Mouse (Mus musculus) adrenal gland, adult 8-10 months (tissue): Measurements from ENCODE around the gene Hnrnpf. TPM values are rescaled to one million over a fixed set of nuclear protein-coding genes. Genes with fewer than 3 reads are reported as not detected.
"Not testable (repeated sequence)": the region's sequence is repeated elsewhere in the genome, so short reads cannot be mapped to it uniquely, and the experiment has no call there.

ENCODE experiments used
- DNase-seq: peaks from one replicate; pipeline ENCODE4 v3.0.0; 2022
- total RNA-seq, 4 experiments: library from RNA; stranded (reverse); gene quantifications; 2 replicates each; pipeline ENCODE4 v1.2.4; 2022

Hnrnpf gene
- total RNA-seq = 100 to 1,000 TPM; 293 to 348 (median 309) TPM

DNA sequence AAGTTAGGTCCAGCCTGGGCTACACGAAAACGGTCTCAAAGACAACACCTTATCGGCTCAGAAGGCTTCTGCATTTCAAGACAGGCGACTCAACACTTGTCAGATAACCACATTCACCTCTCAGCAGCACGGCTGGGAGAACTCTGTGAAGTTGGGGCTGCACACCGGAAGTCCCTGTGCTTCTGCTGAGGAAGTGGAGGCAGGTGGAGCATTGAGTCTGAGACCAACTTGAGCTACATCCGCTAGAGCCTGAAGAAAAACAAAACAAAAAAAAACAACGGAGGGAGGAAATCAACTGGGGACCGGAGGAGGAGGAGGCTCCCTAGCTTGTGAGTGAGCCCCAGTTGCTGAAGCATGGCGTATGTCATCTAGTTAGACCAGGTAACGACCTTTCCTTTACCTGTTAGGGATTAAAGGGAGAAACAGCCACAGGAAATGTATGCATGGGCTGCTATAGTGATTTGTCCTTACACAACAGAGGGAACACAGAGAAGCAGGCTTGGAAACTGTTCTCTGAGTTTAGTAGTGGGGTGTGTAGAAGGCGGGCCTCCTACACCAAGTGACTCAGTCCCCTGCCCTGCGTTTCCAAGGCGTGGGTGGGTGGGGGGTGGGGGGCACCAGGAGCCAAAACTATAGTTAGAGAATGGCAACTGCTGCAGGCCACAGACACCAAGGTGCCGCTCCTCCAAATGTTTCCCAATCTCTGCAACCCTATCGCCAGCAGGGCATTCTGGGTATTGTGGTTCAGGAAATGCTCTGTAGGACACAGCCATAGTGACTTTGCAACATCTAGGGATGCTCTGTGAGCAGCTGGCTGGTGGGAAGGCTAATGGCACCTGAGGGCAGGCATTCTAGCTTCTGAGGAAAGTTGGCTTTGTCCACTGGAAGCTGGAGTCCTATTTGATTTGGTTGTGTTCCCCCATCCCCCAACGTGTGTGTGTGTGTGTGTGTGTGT, at the start of gene Hnrnpf:
Gene Hnrnpf (plus strand): TSS at position 199 of the 955 bp plus-strand sequence.
- no peak for DNase-seq

DNA sequence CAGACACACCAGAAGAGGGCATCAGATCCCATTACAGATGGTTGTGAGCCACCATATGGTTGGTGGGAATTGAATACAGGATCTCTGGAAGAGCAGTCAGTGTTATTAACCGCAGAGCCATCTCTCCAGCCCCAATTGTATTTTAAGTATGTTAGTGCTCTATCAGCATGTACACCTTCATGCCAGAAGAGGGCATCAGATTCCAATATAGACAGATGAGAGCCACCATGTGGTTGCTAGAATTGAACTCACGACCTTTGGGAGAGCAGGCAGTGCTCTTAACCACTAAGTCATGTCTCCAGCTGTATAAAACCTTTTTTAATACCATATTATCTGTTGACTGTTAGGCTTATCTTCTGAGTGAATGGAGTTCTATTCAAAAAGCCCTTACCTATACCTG, 48.4 kb upstream of the Hnrnpf start:
- DNase-seq = no peak

DNA sequence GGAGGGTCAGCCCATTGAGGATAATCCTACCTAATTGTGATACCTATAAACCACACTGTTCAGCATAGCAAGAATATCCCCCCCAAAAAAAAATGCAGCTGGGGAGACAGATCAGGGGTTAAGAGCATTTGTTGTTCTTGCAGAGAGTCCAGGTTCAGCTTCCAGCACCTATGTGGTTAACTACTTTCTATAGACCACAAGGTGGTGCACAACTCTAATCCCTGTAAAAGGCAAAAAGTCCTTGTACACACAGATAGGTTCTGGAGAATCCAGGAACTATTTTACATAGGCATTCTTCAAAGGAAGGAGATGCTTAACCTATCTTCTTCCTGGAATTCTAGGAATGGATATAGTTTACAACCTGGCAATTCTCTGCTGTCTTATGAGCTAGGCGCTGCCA, 42.1 kb upstream of the Hnrnpf start:
- DNase-seq = no peak

DNA sequence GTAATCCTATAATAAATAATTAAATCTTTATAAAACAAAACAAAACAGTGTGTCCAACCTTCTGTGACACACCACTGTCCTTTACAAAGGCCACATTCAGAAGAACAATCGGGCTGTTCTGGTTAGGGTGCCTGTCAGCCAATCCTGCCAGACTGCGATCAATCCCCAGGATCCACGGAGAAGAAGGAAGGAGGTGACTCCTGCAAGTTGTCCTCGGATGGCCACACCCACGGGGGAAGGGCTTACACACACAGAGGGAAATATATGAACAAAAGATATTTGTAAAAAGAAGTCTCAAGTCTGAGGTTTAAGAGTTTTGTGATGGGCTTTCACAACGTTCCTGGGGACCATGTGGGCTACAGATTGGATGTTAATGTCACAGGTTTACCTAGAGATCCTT, 38.3 kb upstream of the Hnrnpf start, which contains the start of gene Zfp239:
Gene Zfp239 (plus strand): TSS at position 253 of the 400 bp plus-strand sequence.
- DNase-seq = no peak

DNA sequence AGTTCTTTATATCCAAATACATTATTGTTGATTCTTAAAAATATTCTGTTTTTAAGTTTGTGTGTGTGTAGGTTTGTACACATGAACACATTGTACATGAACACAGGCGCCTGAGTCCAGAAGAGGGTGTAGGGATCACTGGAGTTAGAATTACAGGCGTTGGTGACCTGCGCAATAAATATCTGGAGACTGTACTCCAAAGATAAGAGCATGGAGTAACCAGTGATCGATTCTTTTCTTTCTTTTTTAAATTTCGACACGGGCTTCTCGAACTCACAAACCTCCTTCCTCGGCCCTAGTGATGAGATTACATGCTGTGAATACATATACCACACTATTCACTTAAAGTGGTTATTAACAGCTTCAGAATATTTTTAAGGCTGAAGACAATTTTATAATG, 37.7 kb upstream of the Hnrnpf start:
- no peak for DNase-seq

DNA sequence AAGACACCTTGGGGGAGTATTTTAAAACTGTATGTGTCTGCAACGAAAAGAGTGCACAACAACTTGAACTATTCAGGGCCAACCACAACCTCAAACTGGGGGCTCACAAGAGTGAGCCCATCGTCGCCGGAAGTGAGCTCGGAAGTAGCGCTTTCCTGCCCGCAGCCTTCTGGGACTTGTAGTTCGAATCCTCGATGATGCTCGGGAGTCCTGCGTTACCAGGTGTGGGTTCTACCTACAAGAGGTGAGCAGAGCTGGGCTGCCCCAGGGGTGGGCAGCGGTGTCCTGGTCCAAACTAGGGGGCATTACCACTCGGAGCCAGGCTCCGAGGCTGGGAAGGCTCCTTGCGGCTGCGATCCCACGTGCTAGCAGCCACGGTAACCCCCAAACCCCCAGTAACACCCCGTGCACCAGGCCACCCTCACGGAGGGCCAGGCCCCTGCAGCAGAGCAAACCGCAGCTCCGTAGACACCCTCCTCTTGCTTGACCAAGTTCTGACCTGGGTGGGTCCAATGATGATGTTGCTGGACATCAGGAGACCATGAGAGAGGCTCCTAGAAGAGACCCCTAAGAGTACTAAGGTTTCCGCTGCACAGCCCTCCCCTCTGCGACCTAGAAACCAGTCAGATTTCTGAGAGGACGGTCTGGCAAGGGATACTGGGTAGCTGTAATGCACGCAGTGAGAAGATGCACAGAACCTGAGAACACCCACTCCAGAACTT, 37.1 kb upstream of the Hnrnpf start:
- no peak for DNase-seq

DNA sequence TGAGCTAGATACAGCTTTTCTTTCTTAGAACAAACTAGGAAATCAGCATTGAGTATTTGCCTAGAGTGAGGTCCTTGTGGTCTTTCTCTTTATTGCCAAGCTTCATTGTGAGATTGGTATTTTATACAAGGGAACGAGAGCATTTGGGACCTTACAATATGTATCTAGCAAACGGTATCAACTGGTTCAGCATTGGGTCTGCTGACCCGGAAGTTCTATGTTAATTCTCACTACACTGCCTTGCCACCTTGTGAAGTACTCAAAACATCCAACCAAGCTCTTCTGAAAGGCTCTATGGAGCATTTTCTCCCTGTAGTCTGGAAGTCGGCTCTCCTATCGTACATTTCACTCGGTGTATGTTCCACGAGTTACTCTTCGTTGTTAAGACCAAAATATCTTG, 36.4 kb upstream of the Hnrnpf start:
- DNase-seq = no peak

DNA sequence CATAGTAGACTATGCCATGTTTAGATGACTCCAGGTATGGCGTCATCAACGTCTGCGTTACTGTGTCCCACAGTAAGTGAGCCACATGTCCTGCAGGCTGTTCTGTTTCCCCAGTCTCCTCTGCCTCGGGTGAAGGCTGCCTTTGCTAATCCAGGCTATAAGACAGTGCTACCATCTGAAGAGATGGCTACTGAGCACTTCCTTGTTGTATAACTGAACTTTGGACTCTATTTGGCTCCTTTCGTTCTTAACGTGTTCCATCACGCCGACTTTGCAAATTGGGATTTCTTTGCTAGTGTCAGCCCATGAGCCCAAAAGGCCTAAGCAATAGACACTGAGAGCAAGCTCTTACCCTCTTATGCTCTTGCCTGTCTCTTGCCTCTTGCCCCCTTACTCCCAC, 31.9 kb upstream of the Hnrnpf start:
- DNase-seq = no peak

DNA sequence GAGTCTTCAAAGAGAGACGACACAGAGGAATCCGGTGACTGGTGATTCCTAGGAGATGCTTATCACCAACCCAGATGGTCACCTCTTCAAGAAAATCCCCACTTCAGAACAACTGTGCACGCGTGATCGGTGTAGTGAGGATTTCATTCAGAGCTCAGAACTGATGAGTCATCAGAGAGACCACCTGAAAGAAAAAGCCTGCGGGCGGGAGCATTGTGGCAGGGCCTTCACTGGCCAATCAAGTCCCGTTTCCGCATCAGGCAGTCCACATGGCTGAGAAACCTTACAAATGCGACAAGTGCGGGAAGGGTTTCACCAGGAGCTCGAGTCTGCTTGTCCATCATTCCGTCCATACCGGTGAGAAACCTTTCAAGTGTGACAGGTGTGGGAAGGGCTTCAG, 29.1 kb upstream of the Hnrnpf start:
- no peak for DNase-seq

DNA sequence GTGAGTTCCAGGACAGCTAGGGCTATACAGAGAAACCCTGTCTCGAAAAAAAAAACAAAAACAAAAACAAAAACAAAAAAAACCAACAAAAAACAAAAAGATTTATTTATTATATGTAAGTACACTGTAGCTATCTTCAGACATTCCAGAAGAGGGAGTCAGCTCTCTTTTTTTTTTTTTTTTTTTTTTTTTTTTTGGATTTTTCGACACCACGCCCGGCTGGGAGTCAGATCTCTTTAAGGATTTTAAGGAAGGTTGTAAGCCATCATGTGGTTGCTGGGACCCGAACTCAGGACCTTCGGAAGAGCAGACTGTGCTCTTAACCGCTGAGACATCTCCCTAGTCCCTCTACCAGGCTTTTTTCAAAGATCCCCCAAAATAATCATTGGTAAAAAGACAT, 26.7 kb upstream of the Hnrnpf start:
- not testable (repeated sequence) for DNase-seq

DNA sequence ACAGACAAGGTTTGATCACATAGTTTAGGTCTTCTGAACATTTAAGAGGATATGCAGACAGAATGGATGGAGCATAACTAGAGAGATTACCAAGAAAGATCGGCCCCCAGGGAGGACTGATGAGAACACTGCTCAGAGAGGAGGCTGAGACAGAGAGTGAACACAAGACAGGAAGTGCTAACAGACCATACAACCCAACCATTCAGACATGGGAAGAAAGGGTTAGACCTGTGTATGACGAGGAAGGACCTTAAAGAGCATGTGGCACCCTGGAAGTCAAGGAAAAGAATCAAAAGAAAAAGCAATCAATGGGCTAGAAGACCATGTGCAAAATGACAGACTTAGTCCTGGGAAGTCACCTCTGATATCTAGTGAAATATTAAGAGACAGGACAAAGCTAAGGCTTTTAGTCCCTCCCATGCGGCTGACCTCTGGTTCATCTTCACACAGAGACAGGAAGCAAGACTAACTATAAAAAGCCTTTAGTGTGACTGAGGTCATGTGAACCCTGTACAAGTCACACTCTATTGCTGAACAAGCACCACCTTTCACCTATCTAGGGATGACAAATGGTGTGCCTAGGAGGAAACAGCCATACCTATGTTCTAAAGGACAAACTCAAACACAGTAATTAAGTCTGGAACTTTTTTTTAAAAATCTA, 25.4 kb upstream of the Hnrnpf start:
- no peak for DNase-seq

DNA sequence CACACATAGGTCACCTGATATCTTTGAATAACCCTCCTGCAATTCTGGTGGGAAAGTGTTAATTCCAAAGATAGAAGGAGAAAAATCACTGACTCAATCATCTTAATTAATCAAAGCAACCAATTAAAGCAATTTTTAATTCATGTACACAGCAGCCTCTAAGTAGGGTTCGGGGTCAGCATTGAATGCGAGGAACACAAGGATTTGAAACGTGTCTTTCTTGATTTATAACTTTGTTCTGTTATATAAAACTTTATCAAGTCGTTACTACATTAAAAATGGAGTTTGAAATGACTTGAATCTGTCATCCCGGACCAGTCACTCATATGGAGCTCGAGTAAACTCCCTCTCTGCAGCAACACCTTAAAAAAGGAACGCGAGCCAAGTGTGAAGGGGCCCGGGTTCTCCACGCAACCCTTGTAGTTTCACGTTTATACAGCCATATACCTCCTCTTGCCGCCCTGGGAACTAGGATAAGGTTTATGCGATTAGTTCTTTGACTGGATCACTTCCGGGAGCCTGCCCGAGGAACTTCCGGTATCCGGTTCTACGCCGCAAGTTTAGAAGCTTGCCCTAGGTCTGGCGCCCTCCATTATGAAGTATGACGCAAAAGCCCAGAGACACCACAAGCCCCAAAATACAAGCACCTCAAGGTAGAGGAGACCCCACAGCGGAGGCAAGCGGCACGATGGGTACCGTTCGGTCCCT, 21.3 kb upstream of the Hnrnpf start:
- DNase-seq = peak; percentile 90

DNA sequence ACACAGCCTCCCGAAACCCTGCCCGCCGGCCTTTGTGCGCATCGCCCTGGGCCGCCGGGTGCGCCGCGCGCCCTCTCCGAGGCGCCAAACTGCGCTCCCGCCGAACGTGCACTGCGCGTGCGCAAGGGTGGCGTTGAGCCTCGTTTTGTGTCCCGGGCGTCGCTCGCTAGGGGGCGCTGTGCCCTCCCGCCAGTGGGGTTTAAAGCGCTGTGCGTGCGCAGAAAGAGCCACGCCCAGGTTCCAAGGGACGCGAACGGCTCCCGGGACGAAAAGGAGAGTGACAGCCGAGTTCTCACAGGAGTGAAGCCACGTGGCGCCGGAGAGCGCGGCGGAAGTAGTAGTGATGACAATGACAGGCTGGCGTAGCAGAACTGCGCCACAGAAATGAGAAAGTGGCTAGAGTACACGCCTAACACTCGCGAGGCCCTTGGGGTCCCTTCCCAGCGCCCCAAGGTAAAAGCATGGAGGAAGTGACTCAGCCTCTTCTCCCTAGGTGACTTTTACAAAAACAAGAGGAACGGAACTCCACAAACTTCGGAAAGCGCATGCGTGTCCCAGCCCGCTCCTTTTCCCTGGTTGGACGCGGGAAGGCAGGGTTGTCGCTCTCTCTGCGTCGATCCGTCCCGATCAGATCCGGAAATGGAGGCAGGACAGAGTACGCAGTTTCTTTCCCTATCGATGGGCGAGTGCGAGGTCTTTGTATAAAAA, 20.6 kb upstream of the Hnrnpf start:
- DNase-seq = peak; percentile 99

DNA sequence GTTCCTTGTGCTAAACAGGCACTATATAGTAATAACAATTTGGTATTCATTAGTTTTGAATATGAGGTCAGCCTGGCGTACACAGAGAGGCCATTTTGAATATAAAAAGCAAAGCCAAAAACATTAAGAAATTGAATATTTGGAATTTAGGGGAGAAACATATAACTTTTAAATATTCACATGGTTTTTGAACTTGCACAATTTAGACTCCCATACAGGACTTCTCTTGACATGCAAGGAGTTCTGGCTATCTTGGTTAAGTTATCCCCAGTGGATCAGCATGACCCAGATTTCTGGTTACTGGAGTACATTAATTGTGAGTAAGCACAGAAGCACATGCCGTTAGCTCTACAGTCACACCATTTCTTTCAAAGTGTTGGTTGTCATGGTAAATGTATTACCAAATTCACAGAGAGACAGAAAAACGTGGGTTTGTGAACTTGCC, 19.7 kb upstream of the Hnrnpf start:
- no peak for DNase-seq

DNA sequence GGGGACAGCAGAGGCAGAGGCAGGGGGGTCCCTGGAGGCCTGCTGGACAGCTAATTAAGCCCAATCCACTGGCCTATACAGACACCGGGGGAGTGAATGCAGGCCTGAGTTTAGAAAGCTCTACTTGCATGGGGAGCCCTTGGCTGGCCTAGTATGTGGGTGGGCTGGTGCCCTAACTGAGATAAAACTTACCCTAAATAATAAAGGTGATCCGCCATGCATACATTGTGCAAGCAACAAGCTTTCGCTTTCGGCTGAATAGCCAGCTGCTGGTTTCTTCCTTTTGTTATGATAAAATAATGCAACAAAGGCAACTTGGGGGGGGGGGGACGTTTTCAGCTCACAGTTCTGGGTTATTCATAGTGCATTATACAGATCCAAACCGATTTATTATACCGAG, 18.9 kb upstream of the Hnrnpf start:
- no peak for DNase-seq

DNA sequence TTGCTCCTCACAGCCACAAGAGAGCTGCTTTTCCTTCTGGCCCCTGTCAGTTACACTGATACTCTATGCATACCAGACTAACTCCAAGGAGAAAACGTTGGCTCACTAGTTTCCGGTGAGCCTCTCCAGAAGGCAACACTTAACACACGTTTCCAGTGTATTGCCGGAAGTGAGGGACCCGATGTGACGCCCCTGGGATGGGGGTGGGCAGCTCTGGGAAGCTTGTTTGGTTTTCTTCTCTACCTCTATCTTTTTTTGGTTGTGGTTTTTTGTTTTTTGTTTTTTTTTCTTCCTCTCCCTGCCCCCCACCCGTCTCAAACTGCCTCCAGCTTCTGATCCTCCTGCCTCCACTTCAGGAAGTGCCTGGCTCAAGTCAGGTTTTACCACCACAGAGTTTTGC, 18.1 kb upstream of the Hnrnpf start:
- DNase-seq = no peak

DNA sequence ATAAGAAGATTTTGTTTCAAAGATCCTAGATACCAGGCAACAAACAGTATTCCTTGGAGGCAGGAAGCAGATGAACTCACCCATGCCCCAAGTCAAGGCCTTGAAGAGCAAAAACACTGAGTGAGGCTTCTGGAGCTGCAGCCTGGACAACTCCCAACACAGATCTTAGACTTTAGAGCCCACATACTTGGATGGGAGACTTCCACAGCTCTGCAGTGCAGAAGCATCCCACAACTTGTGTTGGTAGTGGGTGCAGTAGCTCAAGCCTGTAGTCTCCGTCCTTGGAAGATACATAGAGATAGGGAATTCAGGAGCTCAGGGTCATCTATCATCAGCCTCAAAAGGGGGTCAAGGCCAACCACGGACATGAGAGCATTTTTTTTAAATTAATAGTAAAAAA, 14.2 kb upstream of the Hnrnpf start:
- no peak for DNase-seq

DNA sequence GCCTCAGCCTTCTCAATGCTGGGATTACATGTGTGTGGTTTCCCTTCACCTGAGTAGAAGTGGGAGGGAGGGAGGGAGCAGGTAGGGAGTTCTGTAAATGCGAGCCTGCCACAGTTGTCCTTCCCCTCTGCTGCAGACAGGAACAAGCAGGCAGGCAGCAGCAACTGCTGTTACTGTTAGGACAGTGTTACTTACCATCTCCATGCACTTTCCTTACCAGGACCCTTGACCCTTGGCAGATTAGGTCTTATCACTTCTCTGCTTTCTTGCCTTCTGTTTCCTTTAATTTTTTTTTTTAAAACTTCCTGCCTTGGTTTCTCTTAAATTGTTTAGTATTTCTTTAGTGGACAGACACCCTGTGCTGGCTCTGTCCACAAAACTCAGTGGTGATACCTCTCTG, 12.1 kb upstream of the Hnrnpf start:
- no peak for DNase-seq

DNA sequence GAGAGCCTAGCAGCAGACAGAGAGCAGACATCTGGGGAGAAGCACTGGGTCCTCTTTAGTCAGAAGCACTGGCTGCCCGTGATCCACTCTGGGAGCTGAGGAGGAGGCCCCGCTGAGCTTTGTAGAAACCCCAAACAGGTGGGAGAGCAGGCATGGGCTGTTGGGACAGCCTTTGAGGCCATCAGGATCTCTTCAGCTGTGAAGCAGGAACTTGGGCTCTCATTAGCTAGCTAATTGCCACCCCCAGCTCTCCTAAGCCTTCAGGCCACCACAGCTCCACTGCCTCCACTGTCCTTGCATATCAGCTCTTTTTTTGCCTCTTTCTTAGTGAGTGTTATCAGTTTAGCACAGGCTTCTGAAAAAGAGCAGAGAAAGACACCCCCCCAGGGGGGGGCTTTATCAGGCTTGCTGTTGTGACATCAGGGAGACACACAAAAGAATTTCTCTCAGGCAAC, 11.5 kb upstream of the Hnrnpf start:
- no peak for DNase-seq

DNA sequence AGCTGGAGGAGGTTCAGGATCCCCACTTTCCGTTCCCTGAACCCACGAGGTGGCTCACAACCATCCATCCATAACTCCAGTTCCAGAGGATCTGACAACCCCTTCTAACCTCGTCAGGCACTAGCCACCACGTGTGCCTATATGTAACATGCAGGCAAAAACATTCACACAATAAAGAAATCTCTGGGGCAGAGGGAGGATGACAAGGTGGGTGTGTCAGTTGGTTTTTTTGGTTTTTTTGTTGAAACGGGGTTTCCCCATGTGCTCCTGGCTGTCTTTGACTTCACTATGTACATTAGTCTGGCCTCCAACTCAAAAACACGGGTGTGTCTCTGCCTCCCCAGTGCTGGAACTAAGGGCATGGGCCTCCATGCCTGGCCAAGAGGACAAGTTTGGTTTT, 9.9 kb upstream of the Hnrnpf start:
- DNase-seq = no peak

DNA sequence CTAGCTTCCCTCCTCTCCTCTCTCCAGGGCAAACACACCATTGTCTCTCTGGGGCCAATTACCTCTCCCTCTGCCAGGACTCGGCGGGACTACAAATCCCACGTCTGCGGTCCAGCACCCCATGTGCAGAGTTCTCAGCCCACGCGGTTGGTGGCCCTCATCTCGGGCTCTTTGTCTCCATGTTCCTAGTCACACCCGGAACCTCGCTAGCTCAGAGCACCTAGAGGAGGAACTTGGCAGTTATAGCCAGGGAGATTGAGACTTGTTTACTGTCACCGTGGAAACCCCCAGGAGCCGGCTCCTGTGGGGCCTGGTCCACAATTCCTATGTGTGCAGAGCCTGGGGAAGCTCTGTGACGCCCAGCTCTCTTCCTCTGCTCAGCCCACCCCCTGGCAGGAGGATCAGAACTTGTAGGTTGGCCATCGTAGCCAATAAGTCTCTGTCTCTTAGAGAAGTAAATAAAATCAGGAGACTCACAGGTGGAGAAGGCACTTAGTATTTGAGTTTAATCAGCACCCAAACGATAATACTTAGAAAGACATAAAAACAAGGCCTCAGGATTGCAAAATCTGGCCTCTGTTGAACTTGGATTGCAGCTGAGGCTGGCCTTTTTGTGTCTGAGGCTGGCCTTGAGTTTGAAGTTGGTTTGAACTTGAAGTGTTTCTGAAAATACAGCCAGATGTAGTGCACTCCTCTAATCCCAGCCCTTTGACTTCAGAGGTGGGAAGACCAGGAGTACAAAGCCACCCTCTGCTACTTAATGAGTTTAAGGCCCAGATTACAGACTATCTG, 8.6 kb upstream of the Hnrnpf start:
- DNase-seq = no peak
